Mouse (Mus musculus) lung, embryonic 16.5 days (tissue): ENCODE measurements around the gene 5730480H06Rik. TPM values are rescaled to one million over a fixed set of nuclear protein-coding genes. Genes with fewer than 3 reads are reported as not detected.

Experiments used
- ATAC-seq: fragments of 200-750 bp; cut with Nextera tagmentation; 2 replicates; pipeline ENCODE4 v1.8.0; 2017; ENCODE audit warnings: low read depth, mild to moderate bottlenecking, moderate library complexity
- H3K27ac ChIP-seq: fragments of 300-500 bp; sonication (generic); 2 replicates; pipeline ENCODE4 v1.5.1; 2014; ENCODE audit warnings: mild to moderate bottlenecking, control low read depth, low read length
- H3K27me3 ChIP-seq: fragments of 300-500 bp; sonication (generic); 2 replicates; pipeline ENCODE4 v1.6.1; 2014; ENCODE audit warnings: low read depth, low read length, mixed read lengths; ENCODE audit not compliant: control insufficient read depth, insufficient read depth
- H3K36me3 ChIP-seq: fragments of 300-500 bp; sonication (generic); 2 replicates; pipeline ENCODE4 v1.6.1; 2014; ENCODE audit warnings: low read length; ENCODE audit not compliant: control insufficient read depth, insufficient read depth
- H3K4me1 ChIP-seq: fragments of 300-500 bp; sonication (generic); replicated peaks from 2 replicates; pipeline ENCODE4 v1.6.1; 2014; ENCODE audit warnings: low read length, mixed read lengths; ENCODE audit not compliant: control insufficient read depth, insufficient read depth
- H3K4me2 ChIP-seq: fragments of 300-500 bp; sonication (generic); 2 replicates; pipeline ENCODE4 v1.6.1; 2014; ENCODE audit warnings: low read depth, low read length, control low read depth
- H3K4me3 ChIP-seq: fragments of 300-500 bp; sonication (generic); 2 replicates; pipeline ENCODE4 v1.5.1; 2014; ENCODE audit warnings: mild to moderate bottlenecking, low read length, control low read depth
- H3K9ac ChIP-seq: fragments of 300-500 bp; sonication (generic); 2 replicates; pipeline ENCODE4 v1.6.1; 2014; ENCODE audit warnings: low read length, control low read depth
- H3K9me3 ChIP-seq: fragments of 300-500 bp; sonication (generic); 2 replicates; pipeline ENCODE4 v1.6.1; 2016; ENCODE audit warnings: low read length; ENCODE audit not compliant: control insufficient read depth
- WGBS: fragments of 180-500 bp; shearing (Covaris S2); extraction: QIAGEN DNeasy Blood & Tissue Kit; methylation state at CpG from one replicate; pipeline ENCODE4 v1.1.7; 2014; 5-methylcytosine and 5-hydroxymethylcytosine counted together
- polyA plus RNA-seq: library from polyadenylated mRNA; unstranded; fragments of >200 nt; fragmentation: Nextera tagmentation; extraction: Ambion mirVana; gene quantifications from 2 replicates; pipeline ENCODE4 v1.2.1, GENCODE M21; 2015

Gene 5730480H06Rik
- polyA plus RNA-seq, 1 experiment from 2014 or later: 23.7 TPM

- 68% methylated on average over 5 of the region's 5 CpGs for WGBS
- Histone ChIP-seq H3K36me3 (no peaks in the 10 kb centered on the region), H3K27ac (no peak overlapping the region), H3K9ac (no peak overlapping the region), H3K4me2 (no peak overlapping the region; the same call in 1 of the 2 replicates), H3K9me3 (no peaks in the 10 kb centered on the region), H3K27me3 (no peaks in the 10 kb centered on the region), H3K4me1 (no peaks in the 10 kb centered on the region), H3K4me3 (no peak overlapping the region)
- peak; percentile 45 for ATAC-seq
Measured at GRCm38 (mm10) chr5:48410348-48410747, 82.6 kb downstream of the 5730480H06Rik start.

GRCm38 (mm10) chr5:48411462-48411861, 83.7 kb downstream of the 5730480H06Rik start:
- no peak for ATAC-seq
- Histone ChIP-seq H3K9me3 (no peaks in the 10 kb centered on the region), H3K27me3 (no peaks in the 10 kb centered on the region), H3K36me3 (no peaks in the 10 kb centered on the region), H3K4me3 (no peak overlapping the region), H3K4me1 (no peaks in the 10 kb centered on the region), H3K4me2 (no peak overlapping the region), H3K27ac (no peak overlapping the region), H3K9ac (no peak overlapping the region)
- WGBS: 87% methylated on average over 4 of the region's 4 CpGs

- H3K36me3 ChIP-seq: no peaks in the 10 kb centered on the region
- H3K9ac ChIP-seq: no peak overlapping the region
- no peak overlapping the region for H3K27ac ChIP-seq
- no peaks in the 10 kb centered on the region for H3K4me1 ChIP-seq
- H3K9me3 ChIP-seq: no peaks in the 10 kb centered on the region
- 91% methylated on average over 4 of the region's 4 CpGs for WGBS
- H3K4me2 ChIP-seq: no peak overlapping the region
- ATAC-seq: no peak
- no peaks in the 10 kb centered on the region for H3K27me3 ChIP-seq
- no peak overlapping the region for H3K4me3 ChIP-seq
Measured at GRCm38 (mm10) chr5:48412261-48412660, 84.5 kb downstream of the 5730480H06Rik start.

- Histone ChIP-seq H3K27ac (no peak overlapping the region), H3K9ac (no peak overlapping the region), H3K4me2 (no peak overlapping the region), H3K27me3 (no peaks in the 10 kb centered on the region), H3K36me3 (no peaks in the 10 kb centered on the region), H3K4me1 (no peaks in the 10 kb centered on the region), H3K4me3 (no peak overlapping the region), H3K9me3 (no peaks in the 10 kb centered on the region)
- WGBS: 78% methylated on average over 2 of the region's 2 CpGs
- ATAC-seq: no peak
Measured at GRCm38 (mm10) chr5:48419741-48420140, 92.0 kb downstream of the 5730480H06Rik start.

GRCm38 (mm10) chr5:48421957-48422356, 94.2 kb downstream of the 5730480H06Rik start:
- WGBS: 80% methylated on average over 1 of the region's 1 CpGs
- ATAC-seq: no peak

GRCm38 (mm10) chr5:48430459-48430858, 102.7 kb downstream of the 5730480H06Rik start:
- no peaks in the 10 kb centered on the region for H3K27me3 ChIP-seq
- H3K9ac ChIP-seq: no peak overlapping the region
- ATAC-seq: no peak
- no peaks in the 10 kb centered on the region for H3K4me1 ChIP-seq
- H3K4me3 ChIP-seq: no peak overlapping the region
- H3K36me3 ChIP-seq: no peaks in the 10 kb centered on the region
- H3K4me2 ChIP-seq: no peak overlapping the region
- no peaks in the 10 kb centered on the region for H3K9me3 ChIP-seq
- no peak overlapping the region for H3K27ac ChIP-seq

More at GRCm38 (mm10) chr5:48421957-48422356, 94.2 kb downstream of the 5730480H06Rik start:
- Histone ChIP-seq H3K36me3 (no peaks in the 10 kb centered on the region), H3K4me2 (no peak overlapping the region), H3K9ac (no peak overlapping the region), H3K27me3 (no peaks in the 10 kb centered on the region), H3K4me3 (no peak overlapping the region), H3K27ac (no peak overlapping the region), H3K9me3 (no peaks in the 10 kb centered on the region), H3K4me1 (no peaks in the 10 kb centered on the region)

- ATAC-seq: no peak
- H3K4me2 ChIP-seq: no peak overlapping the region
- 69% methylated on average over 1 of the region's 1 CpGs for WGBS
Measured at GRCm38 (mm10) chr5:48448888-48449287, 121.1 kb downstream of the 5730480H06Rik start.

GRCm38 (mm10) chr5:48460221-48460620, 132.5 kb downstream of the 5730480H06Rik start:
- WGBS: 44% methylated on average over 2 of the region's 2 CpGs
- Histone ChIP-seq H3K4me3 (no peak overlapping the region), H3K27ac (no peak overlapping the region), H3K36me3 (no peaks in the 10 kb centered on the region), H3K9me3 (no peaks in the 10 kb centered on the region), H3K27me3 (no peaks in the 10 kb centered on the region), H3K4me1 (no peaks in the 10 kb centered on the region), H3K9ac (no peak overlapping the region), H3K4me2 (no peak overlapping the region)
- ATAC-seq: no peak

More at GRCm38 (mm10) chr5:48448888-48449287, 121.1 kb downstream of the 5730480H06Rik start:
- Histone ChIP-seq H3K36me3 (no peaks in the 10 kb centered on the region), H3K4me3 (no peak overlapping the region), H3K4me1 (no peaks in the 10 kb centered on the region), H3K9ac (no peak overlapping the region), H3K27ac (no peak overlapping the region), H3K9me3 (no peaks in the 10 kb centered on the region), H3K27me3 (no peaks in the 10 kb centered on the region)
